Mouse (Mus musculus) spleen, adult 12 weeks (tissue): Measurements from ENCODE around the gene Qdpr.

ENCODE experiments used
- DNase-seq: peaks from one replicate; pipeline ENCODE4 v3.0.0; 2022; ENCODE audit warnings: low spot score

Gene Qdpr

GRCm38 (mm10) chr5:45384034-45384812 is 65.8 kb downstream of the Qdpr start:
- DNase-seq: no peak
